Mouse (Mus musculus) cortical plate, adult 2 months (tissue): ENCODE data around the gene Clrn3.

ENCODE experiments used
- CTCF ChIP-seq: fragments of 200-500 bp; IDR thresholded peaks from 2 replicates; pipeline ENCODE4 v1.5.1; 2011; ENCODE audit warnings: mild to moderate bottlenecking, control low read depth, low read length; ENCODE audit not compliant: insufficient read depth; ENCODE audit errors: extremely low read depth
- POLR2A ChIP-seq: fragments of 200-500 bp; IDR thresholded peaks from 2 replicates; pipeline ENCODE4 v1.6.1; 2011; ENCODE audit warnings: mild to moderate bottlenecking, low read length, control low read depth; ENCODE audit not compliant: insufficient read depth; ENCODE audit errors: extremely low read depth

DNA sequence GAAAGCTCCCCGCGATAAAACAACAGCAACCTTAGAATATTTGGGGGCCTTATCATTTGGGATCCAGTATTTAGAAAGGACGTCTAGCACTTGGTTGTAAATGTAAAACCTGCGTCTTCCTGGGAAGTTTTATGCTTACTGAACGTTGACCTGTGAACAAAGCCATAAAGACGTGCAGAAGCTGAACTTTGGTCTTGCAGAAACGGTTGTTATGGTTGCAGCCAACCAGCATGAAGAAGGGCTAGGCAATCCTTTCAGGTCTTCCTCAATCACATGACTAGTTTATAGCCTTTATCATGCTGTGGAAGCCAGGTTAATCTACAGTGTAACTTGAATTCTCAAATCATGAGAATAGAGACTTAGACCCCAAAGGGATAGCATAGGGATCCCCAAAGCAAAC is at the start of gene Clrn3:
- TF ChIP-seq POLR2A, result no peak
- no peak for TF ChIP-seq CTCF
